Mouse (Mus musculus): Measurements from ENCODE around the gene Rab8b.

GRCm38 (mm10) chr9:66894421-66894820 lies 25.1 kb downstream of the Rab8b start:
- TF ChIP-seq CTCF (IDR thresholded peaks at IDR 0.05; ENCODE audit: borderline replicate concordance, extremely low read depth, insufficient read depth, insufficient read length) = no peak
- TF ChIP-seq POLR2A (IDR thresholded peaks at IDR 0.05; ENCODE audit: borderline replicate concordance, extremely low read depth, insufficient read depth, insufficient read length, poor library complexity, severe bottlenecking) = no peak

Data from brain, embryonic 14.5 days (tissue).